Mouse (Mus musculus): ENCODE data around the gene H1f0.
"Not testable (repeated sequence)": the region's sequence is repeated elsewhere in the genome, so short reads cannot be mapped to it uniquely, and the experiment has no call there.

Gene H1f0

DNA sequence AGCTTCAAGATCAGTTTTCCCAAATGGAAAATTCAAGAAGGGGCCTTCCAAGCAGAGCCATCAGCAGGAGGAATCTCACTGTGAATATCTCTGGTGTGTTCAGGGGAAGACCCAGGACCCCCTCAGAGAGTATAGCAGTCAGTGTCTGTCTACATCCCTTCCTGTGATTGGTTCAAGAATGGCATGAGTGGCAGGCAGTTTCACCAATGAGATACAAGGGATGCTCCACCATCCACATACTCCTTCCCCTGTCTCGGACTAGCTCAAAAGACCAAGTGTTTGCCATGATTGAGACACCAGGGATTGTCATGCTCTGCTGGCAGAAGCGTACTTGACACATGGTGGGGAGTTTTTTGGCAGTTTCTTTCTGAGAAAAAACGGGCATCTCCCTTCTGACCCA is 21.6 kb upstream of the H1f0 start:
- DNase-seq, result peak; percentile 45 to 61

DNA sequence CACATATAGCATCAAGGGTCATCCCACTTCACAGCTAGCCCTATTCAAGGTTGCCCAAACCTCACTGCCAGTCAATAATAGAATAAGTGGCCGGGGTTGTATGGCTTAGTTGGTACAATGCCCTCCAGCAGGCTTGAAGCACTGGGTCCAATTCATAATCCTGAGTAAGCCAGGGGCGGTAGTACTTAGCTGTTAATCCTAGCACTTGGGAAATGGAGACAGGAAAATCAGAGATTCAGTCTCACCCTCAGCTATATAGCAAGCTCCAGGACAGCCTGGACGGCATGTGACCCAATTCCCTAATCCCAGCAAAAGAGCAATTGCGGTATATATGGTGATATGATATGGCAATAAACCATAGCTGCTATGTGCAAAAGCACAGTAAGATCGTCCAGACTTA is 21.2 kb upstream of the H1f0 start:
- DNase-seq, result no peak

DNA sequence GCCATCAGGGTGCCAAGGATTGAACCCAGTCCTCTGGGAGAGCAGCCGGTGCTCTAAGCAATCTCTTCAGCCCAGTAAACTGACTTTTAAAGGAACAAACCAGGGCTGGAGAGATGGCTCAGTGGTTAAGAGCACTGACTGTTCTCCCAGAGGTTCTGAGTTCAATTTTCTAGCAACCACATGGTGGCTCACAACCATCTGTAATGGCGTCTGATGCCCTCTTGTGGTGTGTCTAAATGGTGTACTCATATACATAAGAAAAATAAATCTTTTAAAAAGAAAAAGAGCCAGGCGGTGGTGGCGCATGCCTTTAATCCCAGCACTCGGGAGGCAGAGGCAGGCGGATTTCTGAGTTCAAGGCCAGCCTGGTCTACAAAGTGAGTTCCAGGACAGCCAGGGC is 20.4 kb upstream of the H1f0 start:
- DNase-seq, result not testable (repeated sequence)

DNA sequence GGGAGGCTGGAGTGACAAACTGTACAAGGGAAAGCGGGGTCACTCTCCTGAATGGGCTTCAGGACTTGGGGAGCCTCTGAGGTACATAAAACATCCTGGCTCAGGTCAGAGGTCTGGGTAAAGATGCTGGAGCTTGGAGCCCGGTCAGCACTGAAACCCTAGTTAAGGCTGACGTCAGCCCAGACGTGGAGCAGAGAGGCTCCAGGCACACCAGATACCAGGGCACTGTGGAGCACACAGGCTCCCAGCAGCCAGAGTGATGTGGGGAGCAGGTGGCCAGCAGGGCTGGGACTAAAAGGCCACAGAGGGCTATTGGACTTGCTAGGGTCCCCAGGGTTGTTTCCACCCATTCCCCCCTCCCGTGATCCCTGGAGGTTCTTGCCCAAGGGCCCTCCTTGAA is 18.5 kb upstream of the H1f0 start:
- no peak for DNase-seq

DNA sequence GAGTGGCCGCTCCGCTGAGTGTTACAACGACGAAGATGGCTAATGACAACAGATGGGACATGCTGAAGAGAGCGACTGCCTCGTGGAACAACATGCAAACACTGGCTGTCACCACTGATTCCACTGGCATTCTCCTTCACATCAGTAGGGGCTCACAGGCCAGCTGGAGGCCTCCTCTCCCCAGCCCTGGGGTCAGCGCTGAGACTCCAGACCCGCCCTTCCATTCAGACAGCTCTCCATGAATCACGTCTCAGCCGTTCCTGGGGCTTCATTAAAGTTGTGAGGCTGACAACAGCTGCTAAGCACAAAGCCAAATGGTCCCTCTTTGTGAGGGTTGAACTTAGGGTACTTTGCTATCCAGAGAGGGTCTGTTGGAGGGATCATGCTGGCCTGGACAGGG is 16.7 kb upstream of the H1f0 start:
- DNase-seq, result no peak

DNA sequence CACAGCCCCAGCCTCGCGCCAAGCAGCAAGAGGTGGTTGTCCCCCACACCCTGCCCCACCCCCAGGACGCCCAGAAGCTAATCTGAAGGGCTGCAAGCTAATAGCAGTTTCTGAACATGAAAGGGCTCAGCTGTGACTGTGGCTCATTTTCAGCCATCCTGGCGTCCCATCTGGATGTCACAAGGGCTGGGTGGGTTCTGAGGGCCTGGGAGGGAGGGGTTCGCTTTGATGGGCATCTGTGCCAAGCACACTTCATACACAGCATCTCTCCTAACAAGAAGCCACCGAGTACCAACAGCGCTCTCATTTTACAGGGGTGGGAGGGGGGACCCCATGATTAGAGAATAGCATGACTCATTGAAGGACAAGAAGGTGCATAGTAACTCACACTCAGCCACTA is 14.9 kb upstream of the H1f0 start:
- no peak for DNase-seq

DNA sequence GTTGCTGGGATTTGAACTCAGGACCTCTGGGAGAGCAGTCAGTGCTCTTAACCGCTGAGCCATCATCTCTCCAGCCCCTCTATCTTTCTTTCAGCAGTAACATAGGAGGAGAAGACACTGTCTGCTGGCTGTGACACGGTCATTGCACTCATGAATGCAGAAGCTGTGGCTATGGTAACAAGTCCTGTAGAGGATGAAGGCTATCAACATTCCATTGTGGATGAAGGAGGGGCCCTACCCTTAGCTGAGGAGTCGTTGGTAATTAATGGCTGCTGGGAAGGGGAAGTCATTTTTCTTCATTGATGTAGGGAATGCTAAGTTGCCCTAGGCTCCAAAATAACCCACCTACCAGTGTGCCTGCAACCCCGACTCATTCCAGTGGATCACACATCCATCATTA is 10.1 kb upstream of the H1f0 start:
- DNase-seq, result no peak

DNA sequence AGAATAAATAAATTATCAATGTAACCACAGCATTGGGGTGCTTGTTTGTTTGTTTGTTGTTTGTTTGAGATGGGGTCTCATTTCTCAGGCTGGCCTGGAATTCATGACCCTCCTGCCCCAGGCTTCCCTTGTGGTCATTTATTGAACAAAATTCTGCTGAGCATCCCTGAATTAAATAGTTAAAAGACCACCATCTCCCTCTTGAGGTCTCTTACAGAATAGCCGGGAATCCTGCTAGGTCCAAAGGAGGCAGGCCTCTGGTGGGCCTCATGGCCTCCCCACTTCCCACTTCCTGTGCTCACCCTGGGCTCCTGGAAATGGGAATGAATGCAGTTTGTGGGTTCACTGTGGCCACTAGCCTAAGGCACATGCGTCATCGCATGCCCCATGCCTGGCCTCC is 9.4 kb upstream of the H1f0 start:
- no peak for DNase-seq

DNA sequence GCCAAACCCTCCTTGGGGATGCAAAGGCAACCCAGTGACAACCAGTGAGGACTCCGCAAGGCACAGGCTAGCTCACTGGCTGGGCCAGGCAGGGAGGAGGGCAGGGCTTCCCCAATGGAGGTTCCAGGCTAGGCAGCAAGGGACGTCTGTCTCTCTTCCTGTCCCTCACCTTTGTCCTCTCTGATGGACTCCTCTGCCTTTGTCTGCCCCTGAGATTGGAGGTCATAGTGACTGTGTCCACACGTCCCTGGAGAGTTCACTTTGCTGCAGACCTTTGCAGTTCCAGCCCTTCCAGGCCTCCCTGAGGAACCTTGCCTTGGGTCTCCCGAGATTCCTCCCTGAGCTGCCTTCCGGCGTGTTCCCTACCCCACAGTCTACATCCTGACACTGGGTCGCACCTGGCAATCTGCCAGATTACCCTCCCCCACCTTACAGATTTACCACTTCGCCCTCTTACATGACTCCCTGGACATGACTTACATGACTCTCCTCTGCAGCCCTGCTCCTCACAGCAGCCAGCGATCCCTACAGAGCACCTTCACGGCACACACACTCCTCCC is 5.5 kb upstream of the H1f0 start:
- peak in 1 of 2 experiments; percentile 18 for DNase-seq

DNA sequence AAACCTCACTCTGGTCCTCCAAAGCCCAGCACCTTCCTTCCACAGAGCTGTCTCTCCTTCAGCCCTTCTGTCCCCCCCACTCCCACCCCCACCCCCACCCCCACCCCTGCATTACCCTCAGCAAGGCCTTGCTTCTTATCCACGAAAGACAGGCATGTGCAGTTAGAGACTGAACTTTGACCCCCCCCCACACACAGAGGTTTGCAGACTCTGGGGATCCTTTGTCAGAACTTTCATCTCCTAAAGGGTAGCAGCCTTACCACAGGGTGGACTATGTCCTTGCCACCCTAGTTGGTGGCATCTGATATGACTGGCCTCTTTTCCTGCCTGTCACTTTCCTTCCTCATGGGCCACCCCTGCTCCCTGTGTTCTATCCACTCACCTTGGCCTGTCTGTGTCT is 4.9 kb upstream of the H1f0 start:
- DNase-seq, result no peak

DNA sequence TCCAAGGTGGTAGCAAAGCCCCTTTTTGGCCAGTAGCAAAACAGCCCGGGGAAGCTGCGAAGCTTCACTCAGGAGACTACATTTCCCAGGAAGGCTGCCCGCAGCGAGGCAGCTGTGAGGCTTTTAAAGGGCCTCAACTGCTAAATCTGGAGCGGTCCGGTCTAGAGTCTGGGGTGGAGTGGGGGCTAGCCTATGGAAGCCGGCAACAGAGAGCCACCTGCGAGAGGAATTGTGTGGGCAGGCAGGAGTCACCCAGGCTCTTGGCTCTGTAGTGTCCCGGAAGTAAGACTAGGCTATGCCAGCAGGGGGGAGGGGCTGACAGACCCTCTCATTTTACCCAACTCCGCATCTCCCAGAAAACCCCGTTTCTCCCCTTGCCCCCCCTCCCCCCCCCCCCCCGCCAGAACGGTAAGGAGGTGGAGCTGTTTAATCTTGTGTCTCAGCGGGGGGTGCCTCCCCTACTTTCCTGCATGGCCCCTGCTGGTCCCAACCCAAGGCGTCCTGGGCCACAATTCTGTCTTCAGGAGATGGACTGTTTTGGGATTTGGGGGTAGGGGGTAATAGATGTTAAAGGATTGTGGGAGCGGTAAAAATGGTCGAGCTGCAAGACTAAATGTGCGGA is 2.5 kb upstream of the H1f0 start:
- peak; percentile 39 to 56 for DNase-seq

DNA sequence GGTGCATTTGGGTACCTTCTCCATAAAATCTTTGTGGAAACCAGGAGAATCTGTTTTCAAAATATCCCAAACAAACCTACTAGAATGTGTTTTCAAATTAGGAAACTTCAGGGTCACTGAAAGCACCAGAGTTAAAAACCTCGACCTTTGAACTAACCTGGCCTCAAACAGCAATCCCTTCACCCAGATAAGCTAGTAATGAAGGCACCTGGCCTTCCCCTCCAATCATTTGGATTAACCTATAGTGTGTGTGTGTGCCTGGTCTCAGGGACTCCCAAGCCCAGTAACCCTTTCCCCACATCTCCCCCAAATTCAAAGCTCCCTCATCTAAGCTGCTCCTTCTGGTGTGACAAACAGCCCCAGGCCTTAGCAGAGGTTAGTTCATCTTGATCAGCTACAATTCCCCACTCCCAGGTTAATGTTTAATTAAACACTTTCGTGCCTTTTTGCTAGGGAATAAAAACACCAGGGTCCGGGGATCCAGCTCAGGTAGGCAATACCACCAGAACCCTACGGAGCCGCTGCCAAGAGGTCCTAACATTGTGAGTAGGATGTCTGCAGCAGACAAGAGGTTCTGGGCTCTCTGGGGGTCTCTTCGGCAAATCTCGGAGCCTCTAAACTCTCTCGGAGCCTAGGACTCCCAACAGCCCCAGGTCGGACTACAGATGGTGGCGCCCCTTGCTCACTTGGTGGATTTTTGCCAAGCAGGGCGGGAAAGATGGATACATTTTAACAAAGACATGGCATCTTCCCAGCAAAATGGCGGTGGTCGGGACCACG is 1.5 kb upstream of the H1f0 start:
- peak; percentile 42 to 53 for DNase-seq

DNA sequence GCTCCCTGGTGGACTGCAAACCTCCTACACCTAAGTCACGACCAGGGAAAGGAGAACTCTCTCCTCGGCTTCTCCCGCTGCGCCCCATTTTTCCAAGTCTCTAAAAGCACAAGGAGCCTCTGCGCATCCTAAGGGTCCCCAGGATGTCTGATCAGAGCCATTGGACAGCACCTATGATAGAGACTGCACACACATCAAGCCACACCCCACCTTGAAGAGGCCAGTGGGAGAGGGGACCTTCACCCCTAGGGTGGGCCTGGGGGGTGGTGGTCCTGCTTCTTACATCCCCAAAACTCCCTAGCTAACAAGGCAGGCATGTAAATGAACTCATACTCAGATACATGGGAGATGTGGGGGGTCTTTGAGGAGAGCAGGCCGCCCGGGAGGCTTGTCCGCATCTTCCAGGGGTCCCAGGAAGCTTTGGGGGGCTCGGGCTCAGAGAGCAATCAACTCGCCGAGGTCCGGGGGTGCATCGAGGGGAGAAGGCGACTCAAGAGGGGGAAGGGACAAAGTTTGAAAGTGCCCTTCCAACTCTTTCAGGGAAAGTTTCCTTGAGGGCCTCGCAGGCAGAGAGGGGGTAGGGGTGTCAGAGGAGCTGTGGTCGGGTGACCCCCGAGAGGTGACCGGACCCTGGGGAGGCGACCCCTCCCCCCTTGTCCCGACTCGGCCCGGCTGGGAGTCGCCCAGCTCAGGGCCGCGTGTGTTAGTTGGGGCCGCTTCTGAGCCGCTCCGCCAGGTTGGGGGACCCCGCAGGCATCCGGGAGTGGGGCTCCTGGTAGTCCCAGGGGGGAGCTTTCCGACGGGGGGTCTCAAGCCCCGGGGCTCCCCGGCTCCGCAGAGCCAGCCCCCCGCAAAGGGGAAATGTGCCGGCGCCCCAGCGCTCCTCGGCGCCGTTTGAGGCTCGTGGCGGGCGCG is 702 bp upstream of the H1f0 start:
- peak; percentile 42 to 69 for DNase-seq

DNA sequence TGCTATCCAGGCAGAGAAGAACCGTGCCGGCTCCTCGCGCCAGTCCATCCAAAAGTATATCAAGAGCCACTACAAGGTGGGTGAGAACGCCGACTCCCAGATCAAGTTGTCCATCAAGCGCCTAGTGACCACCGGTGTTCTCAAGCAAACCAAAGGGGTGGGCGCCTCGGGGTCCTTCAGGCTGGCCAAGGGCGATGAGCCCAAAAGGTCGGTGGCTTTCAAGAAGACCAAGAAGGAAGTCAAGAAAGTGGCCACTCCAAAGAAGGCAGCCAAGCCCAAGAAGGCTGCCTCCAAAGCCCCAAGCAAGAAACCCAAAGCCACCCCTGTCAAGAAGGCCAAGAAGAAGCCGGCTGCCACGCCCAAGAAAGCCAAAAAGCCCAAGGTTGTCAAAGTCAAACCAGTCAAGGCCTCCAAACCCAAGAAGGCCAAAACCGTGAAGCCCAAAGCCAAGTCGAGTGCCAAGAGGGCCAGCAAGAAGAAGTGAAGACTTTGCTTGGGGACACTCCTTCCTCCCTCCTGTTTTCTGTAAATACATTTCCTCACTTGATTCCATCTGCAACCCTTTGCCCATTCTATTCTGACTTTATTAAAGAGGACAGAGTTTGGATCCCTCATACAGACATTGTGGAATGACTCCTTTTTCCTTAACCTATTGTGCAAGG is 704 bp downstream of the H1f0 start:
- DNase-seq, result no peak

DNA sequence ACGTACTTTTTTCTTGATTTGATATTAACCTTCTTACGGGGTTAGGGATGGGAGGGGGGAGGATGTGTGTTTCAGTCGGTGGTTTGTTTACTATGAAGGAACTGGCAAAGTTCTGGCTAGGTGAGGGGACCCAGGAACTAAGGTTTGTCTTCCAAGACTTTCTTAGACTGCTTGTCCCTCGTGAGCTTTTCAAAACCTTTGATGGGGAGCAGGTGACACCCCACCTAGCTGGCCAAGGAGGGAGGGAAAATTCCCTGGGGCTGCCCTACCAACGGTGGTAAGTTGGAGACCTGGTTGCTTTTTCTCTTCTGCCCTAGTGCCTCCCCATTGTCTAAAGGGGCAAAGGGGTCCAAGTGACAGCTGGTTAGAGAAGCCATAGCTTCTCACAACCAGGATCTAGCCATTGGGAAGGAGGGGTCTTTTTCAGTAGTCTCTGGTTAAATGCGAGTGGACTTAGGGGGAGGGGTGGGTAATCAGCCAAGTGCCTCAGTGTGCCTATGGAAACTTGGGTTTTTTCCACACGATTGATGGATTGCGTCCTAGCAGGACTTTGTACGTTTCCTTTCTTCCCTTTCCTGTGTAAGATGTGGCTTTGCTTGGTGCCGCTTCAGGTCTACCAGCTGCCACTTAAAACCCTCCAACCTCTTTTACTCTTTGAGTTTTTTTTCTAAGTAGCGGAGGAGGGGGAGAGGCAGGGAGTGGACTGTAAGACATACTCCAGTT is 1.4 kb downstream of the H1f0 start:
- peak in 1 of 2 experiments; percentile 39 for DNase-seq

DNA sequence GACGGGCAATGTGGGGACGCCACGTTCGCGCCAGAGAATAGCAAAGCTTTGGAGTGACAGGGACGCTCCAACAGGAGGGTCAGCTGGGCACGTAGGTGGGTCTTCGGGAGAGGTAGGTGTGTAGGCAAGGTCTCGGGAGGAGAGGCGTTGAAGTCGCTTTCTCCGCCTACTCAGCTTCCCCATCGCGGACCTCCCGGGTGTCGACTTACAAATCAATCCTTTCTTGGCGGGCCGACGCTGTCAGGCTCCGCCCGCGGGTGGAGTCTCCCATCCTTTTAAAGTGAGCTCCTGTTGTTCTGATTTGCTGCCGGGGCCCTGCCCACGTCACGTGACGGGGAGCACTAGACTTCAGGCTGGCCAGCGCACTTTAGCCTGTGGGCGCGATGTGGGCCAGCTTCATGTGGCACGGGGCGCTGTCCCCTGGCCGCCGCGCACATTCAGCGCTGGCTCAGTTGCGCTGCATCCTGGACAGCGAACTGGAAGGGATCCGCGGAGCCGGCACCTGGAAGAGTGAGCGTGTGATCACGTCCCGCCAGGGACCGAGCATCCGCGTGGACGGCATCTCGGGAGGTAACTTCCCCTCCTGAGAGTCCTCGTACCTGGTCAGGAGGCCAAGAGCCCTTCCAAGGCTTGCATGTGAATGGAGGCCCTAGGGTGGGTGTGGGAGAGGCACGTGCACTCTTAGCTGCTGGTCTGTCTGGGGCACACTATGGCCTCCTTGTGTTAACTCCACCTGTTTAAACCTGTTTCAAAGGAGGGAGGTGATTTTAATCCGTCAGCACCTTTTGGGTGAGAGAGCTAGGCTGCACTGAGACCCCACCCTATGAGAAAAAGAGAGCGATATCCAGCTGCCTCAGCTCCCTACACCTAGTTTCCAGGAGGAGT is 2.5 kb downstream of the H1f0 start:
- DNase-seq, result peak; percentile 89 to 93

DNA sequence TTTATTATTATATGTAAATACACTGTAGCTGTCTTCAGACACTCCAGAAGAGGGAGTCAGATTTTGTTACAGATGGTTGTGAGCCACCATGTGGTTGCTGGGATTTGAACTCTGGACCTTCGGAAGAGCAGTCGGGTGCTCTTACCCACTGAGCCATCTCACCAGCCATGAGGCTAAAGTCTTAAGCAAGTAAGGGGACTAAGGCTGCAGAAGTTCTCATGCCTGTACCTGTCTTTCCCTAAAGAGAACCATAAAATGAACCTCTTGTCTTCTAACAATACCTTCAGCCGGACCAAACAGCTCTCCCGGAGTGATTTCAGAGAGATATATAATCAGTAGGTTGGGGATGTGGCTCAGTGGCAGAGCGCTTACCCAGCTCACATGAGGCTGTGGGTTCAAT is 3.7 kb downstream of the H1f0 start:
- DNase-seq, result not testable (repeated sequence)

DNA sequence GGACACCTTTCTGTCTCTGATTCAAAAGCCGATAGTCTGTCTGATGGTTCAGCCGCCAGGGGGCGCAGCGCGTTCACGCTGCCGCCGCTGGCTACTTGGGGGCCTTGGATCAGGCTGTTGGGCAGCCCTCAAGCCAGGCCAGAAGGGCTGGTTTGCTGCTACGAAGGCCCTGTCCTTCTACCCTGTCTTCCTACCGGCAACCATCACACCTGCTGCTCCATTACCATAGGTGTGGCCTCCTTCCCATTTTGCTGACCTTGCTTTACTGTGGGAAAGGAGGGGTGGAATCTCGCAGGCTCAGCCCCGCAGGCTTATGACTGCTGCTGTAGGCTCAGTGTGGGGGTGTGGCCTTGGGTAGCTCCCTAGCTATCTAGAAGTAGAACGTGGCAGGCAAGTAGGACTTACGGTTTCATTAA is 9.7 kb downstream of the H1f0 start:
- peak; percentile 87 to 92 for DNase-seq

DNA sequence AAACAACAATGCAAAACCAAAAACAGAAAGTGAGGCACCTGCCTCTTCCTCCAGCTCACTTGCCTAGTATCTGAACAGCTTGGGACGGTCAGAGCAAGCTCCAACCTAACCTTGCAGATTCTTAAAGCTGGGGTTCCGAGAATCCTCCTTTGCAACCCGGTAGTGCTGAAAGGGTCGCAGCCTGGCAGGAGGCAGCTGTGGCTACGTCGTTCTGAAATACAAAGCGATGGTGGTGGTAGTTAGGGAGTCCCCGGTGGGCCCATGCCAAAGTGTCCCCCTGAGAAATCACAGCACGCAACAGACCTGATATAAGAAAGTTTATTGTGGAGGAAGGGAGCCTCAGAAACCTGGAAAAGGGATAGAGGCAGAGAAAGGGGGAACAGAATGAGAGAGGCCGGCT is 10.1 kb downstream of the H1f0 start:
- DNase-seq, result no peak

DNA sequence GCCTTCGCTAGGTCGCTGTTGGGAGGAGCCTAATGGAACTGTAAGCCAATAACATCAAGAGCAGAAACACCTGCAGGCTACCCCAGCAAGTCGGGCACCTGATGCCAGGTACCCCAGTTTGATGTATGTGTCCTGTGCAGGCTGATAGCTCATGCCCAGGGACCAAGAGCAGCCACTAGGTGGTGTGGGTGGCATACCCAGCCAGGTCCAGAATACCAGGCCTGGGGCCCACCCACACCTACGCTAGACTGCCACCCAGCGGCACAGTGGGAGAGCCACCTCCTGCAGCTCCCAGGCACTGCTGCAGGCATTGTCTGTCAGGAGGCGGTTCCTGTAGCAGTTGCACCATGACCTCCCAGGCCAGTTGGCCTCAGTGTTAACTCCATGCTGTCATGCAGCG is 10.6 kb downstream of the H1f0 start:
- DNase-seq, result peak; percentile 62 to 74

All from cerebellum, postnatal 25 days (tissue).